Mouse (Mus musculus) right cerebral cortex, postnatal 14 days (tissue): ENCODE results near the gene Tns3.
A peak's percentile ranks its signal among the peaks of the same experiment; 100 is the strongest.
"Not testable (repeated sequence)": the region's sequence is repeated elsewhere in the genome, so short reads cannot be mapped to it uniquely, and the experiment has no call there.

ENCODE experiments used
- DNase-seq: peaks from one replicate; pipeline ENCODE4 v3.0.0; 2022

Tns3 gene

DNA sequence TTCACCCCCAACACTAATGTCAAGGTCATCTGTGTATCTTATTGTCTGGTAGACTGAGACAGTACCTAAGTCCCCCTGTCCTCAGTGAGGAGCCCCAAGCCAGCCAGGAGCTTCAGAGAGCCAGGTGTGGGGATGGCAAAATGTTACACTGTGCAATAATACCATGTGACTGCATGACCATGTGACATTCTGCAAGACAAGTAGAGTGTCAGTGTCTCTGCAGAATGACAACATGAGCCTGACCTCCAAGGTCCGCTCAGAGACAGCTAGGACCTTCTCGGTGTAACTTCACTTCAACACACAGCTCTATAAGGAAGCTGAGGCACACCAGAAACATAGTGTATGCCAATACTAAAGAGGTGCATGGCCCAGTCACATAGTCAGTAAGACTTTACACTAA lies 20.1 kb downstream of the Tns3 start:
- DNase-seq, result no peak

DNA sequence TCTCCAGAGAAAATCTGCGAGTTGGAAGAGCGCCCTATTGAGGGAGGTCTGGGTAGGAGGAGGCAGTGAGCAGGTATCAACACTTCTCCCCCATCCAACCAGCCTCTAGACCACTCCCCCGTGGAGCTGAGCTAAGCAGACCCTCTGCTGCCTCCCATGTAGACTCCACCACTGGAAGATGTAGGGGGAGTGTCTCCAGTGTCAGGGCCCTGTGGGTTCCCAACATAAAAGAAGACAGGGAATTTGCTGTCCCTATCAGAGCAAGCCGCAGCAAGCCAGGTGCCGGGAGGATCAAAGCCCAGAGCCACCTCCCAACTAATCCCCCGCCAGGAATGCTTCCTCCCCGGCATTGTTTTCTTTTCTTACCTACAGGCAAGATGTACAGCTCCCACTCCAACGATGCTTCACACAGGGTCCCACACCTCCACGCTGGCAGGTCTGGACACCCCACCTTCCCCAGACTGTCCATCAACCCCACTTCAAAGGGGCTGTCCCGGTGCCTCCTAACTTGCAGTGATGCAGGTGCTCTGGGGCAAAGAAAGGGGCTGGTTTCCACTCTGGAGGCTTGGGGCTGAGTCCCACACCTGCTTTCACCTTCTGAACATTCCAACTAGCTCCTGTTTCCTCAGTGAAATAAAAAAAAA lies 22.6 kb downstream of the Tns3 start:
- no peak for DNase-seq

DNA sequence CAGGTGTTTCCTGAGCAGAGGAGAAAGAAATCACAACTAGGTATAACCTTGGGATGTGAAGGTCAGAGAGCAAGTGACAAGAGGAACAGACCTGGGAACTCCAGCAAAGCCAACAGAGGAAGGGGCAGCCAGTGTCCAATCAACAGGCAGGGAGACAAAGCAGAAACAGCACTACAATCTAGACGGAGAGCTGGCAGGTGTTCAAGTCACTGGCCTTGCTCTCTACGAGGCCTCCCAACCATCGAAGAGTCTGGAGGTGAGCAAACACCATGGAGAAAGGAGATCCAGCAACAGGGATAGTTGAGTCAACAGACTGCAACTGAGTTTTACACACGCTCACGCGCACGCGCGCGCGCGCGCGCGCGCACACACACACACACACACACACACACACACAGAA lies 24.6 kb downstream of the Tns3 start:
- DNase-seq, result no peak

DNA sequence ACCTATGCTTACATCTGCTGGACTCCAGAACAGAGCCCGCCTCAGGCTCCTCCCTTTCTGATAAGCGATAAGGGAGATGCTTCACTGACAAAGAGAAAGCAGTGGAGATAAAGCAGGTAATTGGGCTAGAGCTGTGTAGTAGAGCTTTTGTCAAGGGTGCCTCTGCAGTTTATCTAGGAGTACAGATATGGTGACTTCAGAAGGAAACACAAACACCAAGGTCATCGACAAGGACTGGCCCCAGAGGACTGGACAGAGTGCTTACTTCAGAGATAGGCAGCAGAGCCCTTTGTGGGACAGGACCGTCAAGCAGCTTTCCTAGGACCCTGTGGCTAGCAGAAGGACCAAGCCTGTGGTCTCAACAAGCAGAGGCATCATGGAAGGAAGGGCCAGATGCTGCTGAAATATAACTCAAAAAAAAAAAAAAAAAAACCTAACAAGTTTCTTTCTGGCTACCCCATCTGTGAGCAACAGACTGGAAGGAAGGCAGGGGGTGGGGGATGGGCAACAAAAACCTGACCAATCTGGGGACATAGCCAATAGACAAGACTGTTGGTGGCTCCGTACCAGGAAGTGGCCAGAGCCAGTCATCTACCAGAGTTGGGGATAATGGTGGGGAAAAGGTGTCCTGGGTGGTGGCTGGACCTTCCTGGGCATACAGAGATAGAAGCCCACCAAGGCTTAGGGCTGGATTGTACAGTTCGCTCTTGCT lies 25.2 kb downstream of the Tns3 start:
- DNase-seq, result peak; percentile 66

DNA sequence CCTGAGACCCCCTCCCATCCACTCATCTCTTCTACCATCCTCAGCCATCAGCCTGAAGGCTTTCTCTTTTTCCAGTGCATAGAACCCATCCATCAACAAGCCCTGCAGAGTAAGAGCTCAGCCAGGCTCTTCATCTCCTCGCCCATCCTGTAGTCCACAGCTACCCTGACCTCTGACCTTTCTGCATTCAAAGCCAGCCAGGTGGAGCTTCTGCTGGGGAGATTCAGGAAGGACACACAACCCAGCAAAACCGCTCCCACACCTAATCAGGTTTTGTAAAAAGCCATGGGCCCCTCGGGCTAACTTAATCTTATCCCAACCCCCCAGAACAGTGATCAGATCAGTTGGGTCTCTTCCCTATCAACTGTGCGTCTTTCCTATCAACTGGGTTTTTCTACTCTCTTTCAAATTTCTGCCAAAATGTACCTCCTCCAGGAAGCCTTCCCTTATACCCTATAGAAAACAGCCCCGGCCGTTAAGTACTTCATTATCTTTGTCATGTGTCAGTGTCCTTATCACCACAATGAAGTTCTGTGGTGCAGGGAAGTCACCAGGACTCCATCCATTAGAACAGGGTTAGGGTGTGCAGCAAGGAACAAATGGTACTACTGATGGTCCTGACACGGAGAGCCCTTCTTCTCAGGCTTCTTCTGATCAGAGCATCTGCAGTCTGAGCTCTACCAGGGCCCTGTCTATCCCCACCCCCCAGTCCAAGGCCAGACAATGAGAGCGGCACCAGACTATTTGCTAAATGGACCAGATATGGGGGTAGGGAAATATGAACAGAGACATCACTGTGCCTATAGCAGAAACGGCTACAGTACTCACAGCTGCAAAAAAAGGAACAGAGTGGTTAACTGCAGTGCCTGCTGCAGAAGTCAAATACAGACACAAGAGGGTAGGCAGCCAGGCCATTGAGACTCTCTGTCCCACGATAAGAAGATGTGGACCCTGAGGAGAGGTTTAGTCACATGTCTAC lies 26.6 kb downstream of the Tns3 start:
- DNase-seq, result no peak

DNA sequence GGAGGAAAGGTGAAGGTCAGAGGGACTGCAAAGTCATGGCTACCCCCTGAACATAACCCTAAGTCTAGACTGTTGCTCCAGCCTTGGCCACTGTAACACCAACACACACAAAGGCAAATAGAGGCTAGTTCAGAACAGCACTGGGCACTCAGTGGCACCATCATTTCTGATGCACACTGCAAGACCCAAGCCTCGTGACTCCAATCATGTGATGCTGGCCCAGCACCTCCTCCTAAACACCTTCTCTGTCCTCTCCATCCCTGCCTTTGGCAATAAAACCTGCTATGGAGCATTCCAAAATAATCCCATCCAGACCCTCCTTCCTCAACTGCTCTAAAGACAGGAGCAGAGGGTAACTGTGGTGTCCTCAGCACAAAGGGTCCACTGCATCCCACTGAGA lies 27.7 kb downstream of the Tns3 start:
- DNase-seq, result no peak

DNA sequence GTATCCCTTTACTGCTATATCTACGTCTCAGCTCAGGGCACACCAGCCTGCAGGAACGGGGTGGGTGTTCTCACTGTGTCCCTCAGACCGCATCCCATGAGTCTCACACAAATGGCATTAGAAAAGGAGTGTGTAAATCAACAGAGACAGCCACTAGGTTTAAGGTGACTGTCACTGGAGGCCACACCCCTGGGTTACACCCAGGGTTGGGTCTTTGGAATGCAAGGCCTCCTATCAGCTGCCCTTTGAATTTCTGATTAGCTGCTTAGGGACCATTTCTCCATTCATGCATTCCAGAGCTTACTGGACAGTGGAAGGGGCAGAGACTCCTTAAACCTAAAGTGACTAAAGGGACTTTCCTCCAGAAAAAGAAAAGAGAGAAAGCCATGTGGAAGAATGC lies 28.6 kb downstream of the Tns3 start:
- no peak for DNase-seq

DNA sequence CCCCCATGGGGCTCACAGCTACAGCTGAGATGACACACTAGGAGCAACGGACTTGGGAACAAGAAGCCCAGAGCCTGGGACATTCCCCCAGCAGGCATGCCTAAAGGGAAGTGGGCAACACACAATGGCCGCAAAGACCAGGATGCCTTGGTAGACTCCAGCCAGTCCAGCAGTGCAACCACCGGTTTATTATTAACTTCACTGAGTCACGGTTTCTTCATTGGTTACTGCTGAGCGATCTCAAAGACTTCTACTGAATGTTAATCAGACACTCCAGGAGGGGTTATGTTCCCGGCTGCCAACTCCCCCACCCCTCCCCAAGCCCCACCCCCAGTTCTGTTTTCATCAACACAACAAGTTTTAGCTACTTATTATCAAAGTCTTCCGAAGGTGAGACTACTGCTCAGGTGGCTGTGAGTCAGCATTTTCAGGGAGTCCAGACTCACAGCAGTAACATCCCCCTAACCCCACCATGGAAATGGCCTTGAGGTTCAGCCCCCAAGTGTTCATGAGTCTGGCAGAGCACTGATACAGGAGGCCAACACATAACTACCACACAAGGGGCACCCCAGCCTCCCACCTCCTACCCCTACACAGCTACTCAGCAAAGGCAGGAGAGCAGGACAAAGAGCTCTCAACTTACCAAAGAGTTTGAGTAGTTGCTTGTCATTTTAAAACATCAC lies 29.5 kb downstream of the Tns3 start:
- no peak for DNase-seq

DNA sequence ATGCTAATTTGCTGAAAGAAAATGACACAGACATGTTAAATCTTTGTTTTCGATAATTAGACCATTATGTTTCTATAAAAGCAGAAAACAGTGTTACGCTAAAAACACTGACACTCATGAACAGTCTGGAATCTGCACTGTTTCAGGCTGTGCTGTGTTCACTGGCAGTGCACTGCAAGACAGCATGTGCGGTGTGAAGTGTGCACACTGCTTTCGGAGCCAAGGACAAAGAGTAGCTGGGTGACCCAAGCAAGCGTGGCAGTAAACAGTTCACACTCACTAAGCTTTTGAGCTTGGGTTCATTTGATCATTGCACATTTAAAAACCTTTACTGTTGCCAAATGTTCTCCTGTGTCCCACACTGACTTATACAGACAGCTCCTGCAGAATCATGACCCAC lies 32.2 kb downstream of the Tns3 start:
- DNase-seq, result no peak

DNA sequence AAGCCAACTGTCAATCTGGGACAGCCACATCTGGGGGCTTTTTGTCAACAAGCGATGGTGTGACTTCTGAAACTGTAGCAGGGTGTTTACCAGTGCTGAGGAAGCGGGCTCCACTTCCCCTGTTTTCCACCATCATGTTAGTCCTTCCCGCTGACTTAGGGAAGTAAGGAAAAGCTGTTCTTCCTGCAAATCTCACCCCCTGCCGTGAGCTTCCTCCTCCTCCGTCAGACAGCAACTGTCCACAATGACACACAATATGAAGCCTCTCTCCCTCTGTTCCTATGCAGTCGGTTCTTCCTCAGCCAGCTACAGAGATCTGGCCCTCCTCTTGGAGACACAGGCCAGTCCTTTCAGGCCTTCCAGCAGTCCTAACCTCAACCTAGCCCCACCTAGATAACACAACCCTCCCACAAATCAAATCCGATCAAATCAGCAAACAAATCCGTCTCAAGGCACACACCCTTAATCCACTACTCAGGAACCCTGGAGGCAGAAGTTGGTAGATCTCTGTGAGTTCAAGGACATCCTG lies 34.4 kb downstream of the Tns3 start:
- no peak for DNase-seq

DNA sequence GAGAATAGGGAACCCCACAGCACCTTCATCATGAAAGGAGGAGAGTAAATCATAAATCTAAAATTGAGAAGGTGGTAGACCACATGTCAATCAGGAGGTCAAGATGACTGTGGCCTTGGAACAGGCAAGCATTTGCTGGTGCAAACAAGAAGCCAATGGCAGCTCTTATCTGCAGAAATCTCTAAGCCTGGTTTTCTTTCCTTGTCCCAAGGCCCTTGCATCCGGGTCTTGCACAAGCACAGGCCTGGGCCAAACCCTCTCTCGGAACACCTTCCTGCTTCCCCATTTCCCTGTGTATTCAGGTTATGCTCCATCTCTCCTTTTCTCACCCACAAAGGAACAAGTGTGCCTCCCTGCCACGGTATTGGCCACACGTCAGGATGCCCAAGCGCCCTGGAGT lies 35.0 kb downstream of the Tns3 start:
- no peak for DNase-seq

DNA sequence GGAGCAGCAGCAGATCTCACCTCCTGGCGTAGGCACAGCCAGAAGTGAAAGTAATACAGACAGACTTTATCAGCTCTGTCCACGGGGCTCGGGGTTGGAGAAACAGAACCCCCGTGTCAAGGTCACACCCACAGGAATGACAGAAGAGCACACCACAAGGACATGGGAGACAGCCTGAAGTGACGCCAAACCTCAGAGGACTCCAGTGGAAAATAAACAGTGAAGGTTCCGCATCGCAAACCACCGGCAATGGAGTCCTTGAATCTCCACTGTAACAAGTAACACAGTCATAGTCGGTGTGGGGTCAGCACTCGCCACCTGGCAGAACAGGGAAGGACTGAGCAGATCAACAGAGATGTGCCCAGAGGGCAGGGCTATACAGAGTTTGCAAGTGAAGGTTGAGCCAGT lies 35.5 kb downstream of the Tns3 start:
- DNase-seq, result no peak

DNA sequence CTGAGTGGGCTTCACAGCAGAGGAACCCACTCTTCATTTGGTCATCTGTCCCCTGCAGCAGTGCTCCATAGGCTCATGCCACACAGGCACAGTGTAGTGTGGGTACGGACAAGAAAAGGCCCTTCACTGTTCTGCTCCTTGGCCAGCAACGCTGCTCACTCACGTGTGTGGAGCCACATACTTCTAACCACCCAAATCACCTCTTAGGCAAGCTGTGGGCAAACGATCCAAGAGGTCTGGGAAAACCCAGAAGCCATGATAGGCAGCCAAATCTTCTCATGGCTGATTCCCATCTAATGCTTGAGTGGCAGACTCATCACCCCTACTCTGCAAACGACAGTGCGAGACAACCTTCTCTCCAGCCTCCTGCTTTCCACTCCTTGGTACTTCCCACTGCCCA lies 37.2 kb downstream of the Tns3 start:
- no peak for DNase-seq

DNA sequence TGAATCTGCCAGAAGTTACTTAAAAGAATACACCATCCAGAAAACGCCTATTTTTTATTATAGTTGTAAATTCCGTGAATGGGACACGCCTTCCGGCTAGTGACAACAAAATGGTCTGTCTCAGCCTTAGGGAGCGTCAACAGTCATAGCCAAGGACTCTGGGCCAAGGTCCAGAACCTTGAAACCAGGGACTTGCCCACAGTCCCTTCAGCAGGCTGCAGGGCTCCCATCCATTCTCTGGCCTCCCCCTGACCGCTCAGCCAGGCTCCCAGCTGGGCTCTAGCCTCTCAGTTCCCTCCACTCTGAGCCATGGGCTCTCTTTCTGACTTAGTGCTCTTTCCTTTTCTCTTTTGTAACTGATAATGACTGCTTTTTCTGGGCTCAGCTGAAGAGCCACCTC lies 37.6 kb downstream of the Tns3 start:
- no peak for DNase-seq

DNA sequence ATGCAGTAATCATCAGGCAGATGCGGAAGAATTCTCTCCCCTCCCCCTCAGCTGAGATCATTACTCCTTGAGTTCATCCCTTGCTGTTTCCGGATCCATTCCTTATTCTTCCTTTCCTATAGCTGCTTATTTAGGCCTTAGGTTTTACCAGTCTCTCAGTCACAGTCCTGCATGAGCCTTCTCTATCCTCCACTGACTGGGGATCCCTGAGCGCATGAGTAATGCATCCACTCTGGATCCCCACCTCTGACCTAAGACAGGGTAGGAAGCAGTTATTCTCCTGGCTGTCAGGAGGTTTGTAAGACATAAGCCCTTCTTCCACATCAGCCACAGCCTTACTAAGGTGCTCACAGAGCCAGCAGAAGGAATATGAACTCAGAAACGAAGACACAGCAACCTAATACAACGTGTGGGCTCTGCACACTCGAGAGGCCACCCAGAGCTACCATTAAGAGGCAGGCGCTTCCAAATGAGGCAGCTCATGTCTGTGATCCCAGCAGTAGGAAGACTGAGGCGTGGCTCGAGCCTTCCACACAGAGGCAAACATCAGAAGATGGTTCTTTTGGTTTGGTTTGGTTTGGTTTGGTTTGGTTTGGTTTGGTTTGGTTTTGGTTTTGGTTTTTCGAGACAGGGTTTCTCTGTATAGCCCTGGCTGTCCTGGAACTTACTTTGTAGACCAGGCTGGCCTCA lies 38.3 kb downstream of the Tns3 start:
- no peak for DNase-seq

DNA sequence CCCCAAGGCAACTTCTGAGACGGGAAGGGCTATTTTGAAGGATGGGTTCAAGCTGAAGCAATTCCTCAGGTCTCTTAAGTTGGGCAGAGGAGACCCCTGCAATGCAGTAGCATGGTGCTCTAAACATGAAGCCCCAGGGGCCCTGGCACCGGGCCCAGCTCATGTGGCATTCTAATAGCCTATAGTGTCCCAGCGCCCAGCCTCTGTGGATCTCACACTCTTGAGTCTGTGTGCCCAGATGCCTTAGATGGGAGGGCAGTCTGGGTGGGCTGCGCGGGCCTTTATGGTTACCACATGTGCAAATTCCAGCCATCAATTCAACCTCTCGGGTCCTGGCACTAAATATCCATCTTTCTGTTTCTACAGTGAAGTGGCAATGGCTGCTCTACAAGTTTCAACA lies 38.9 kb downstream of the Tns3 start:
- peak; percentile 24 for DNase-seq

DNA sequence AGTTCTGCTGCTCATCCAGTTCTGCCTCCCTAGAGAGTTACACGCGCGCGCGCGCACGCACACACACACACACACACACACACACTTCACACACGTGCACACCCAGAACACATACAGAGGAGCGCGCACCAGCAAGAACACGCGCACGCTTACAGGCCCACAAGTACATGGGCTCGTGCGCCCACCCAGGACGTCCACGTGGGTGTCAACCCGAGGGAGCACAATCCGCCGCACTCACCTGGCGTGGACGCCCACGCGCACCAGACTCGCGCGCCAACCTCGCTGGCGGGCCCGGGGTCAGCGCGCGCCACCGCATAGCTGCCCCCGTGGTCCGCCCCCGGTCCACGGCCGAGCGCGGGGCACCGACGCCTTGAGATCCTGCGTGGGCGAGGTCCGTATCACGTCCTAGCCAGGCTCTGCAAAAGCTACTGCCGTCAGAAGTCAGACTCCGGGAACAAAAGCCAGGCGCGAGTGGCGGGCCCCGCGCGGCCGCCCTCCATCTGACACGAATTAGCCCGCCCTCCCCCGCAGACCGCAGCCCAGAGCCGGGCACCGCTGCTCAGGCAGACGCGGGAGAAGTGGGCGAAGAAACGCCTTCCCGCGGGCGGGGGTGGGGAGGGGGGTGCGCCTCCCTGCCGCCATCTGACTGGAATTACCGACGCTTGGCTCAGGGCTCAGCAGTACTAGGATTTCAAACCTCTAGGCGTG lies 40.0 kb downstream of the Tns3 start:
- DNase-seq, result peak; percentile 44

DNA sequence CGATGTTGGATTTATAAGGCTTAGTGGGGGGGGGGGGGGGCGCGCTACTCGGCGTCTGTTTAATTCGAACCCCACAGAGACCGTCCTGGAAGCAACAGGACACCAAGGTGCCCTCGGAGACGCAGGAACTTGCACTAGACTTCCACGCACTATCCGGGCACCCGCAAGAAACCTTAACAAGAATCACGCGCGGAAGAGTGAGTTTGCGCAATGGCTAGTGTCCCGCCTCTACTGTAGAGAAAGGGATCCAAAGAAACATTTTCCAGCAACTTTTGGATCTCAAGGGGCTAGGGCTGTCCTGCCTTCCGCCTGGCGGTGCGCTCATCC lies 40.5 kb downstream of the Tns3 start:
- no peak for DNase-seq

DNA sequence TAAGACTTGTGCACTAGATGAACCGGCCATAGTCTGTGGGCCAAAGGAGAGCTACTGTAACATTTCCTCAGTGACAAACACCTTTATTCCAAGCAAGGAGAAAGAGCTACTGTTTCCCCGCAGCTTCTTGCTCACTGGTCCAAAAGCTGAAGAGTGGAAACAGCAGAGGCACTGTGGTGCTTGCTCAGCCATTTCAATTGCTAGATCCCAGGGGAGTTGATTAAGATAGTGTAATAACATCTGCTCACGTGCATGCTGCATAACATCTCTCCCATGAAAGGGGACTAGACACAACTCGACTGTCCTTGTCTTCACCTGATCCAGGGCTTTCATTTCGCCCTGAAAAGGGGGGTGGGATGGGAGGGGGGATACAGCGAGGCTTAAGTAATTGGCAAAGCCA lies 41.7 kb downstream of the Tns3 start:
- DNase-seq, result no peak

DNA sequence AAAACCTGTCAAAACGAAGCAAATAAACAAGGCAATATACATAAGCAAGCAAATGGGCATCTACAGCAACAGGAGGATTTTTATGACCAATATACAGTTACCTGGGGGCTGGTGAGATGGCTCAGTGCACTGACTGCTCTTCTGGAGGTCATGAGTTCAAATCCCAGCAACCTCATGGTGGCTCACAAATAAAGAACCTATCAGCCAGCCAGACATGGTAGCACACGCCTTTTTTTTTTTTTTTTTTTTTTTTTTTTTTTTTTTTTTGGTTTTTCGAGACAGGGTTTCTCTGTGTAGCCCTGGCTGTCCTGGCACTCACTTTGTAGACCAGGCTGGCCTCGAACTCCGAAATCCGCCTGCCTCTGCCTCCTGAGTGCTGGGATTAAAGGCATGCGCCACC lies 45.2 kb downstream of the Tns3 start:
- DNase-seq, result not testable (repeated sequence)

DNA sequence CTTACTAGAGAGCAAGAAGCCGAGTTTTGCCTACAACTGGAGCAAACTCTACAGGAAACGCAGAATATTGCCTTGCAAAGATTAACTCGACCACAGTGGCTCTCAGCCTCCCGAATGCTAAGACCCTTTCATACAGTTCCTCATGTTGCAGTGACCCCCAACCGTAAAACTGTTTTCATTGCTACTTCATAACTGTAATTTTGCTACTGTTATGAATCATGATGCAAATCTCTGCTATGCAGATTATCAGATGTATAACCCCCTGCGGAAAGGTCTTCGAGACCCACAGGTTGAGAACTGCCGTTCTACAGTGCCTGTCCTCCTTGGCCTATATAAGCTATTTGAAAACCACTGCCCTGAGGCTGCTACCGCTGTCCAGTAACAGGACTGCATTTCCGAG lies 46.0 kb downstream of the Tns3 start:
- DNase-seq, result no peak

DNA sequence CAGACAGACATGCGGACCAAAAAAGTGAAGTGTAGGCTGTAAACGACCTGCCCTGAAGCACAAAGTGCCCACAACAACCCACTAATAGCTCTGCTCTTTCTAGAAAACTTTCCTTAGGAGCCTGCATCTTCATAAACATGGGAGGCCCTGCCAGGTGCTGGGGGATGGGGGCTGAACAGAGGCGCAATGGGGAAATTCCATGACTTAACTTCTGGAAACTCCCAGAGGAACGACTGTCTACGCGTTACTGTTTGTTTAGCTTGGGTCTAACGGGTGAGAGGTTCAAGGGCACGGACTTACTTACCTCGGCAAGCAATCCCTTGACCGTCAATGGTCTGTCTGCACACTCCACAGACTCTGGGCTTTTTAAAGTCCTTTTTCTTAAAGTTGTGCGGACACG lies 48.9 kb downstream of the Tns3 start:
- DNase-seq, result no peak
